9 mouse cellular contexts compared by ENCODE assay signal in the genomic region with DNA sequence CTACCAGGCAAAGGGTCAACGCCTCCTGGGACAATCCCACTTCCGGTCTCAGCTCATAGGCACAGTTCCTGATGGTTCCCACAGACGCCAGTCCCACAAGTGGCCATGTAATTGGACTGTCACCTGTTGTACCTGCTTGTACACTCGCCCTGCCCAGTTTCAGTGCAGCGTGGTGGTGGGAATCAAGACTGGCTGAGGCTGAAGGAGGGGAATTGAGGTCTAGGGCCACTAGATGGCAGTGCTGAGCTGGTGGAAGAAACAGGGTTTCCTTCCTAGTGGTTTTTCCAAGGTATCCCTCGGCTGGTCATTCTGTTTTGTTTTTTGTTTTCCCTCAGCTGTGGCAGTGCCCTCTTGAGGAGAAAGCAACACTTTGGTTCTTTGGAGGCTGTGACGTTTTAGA. TPM values are rescaled to one million over a fixed set of nuclear protein-coding genes. Genes with fewer than 3 reads are reported as not detected.
DNase-seq lines count a peak whose midpoint lies in the region; ATAC-seq and TF ChIP-seq lines count a peak whose summit lies in the region.
"Had no signal": no experiment of that assay in that cellular context is flagged by ENCODE, and none has a peak within 500 bp of the region (broad histone marks: within the 10 kb centered on the region; RNA-seq: fewer than 3 reads in every experiment).

A gene (minus strand): TSS at position 150 of the 400 bp plus-strand sequence.

- no peak within 1 kb of the TSS for H3K4me2 ChIP-seq in forebrain, embryonic 13.5 days
- H3K4me2 ChIP-seq: heart, embryonic 15.5 days had no signal

- H3K4me3 ChIP-seq in ES-E14 (ENCODE audit: insufficient read depth in 1 of 2, low read depth in 1 of 2, low read length in 2 of 2, poor library complexity in 1 of 2, severe bottlenecking in 1 of 2) = no peak within 1 kb of the TSS
- H3K4me3 ChIP-seq in forebrain, embryonic 13.5 days = no peak within 1 kb of the TSS
- H3K4me3 ChIP-seq: heart, embryonic 15.5 days had no signal

- peak; percentile 86 for DNase-seq in ES-E14 (ENCODE audit: low read depth, low spot score)
- DNase-seq in c-Kit-positive CD71-positive TER-119-negative erythroid progenitor cells, embryonic 14.5 days (ENCODE audit: low read depth) = peak; percentile 66
- peak; percentile 80 to 85 for DNase-seq in heart, postnatal 36 days
- DNase-seq in layer of hippocampus, adult 18-20 months (ENCODE audit: low spot score in 2 of 2) = peak; percentile 61 to 86
- DNase-seq in lung, postnatal 14 days = peak; percentile 89
- DNase-seq in retina, embryonic 14.5 days (ENCODE audit: low spot score) = peak; percentile 96
- DNase-seq in thymus, postnatal 4 days = peak; percentile 81

- peaks cover 0 to 1% of the 10 kb centered on the region in 2 experiments; a peak in 1 of 4 replicates for H3K4me1 ChIP-seq in ES-E14 (ENCODE audit: control insufficient read depth in 2 of 2, insufficient read depth in 2 of 2, low read length in 2 of 2, poor library complexity in 1 of 2)
- 0 out of 2 replicates have a peak, but pooled peaks cover 14% of the 10 kb centered on the region for H3K4me1 ChIP-seq in forebrain, embryonic 13.5 days

- H3K36me3 ChIP-seq in ES-E14 (ENCODE audit: control insufficient read depth, insufficient read depth, low read length, poor library complexity, severe bottlenecking) = peaks cover 6% of the 10 kb centered on the region
- H3K36me3 ChIP-seq in forebrain, embryonic 13.5 days (ENCODE audit: poor library complexity, severe bottlenecking) = peaks cover 13% of the 10 kb centered on the region

- H3K27ac ChIP-seq in ES-E14 (ENCODE audit: insufficient read depth, low read depth, low read length, poor library complexity, severe bottlenecking) = no peak within 1 kb of the TSS
- H3K27ac ChIP-seq in forebrain, embryonic 13.5 days = no peak within 1 kb of the TSS
- H3K27ac ChIP-seq: heart, embryonic 15.5 days had no signal

- in situ Hi-C loops in ES-E14 (cut with MboI; ENCODE audit: low sequenced_read_pairs in 2 of 2, unreplicated experiment in 2 of 2) = no loop called here

- peak; percentile 50 for ATAC-seq in forebrain, embryonic 13.5 days

- no peak within 1 kb of the TSS for H3K9ac ChIP-seq in ES-E14 (ENCODE audit: insufficient read depth, low read depth, low read length, poor library complexity, severe bottlenecking)
- H3K9ac ChIP-seq in forebrain, embryonic 13.5 days = no peak within 1 kb of the TSS
- H3K9ac ChIP-seq: heart, embryonic 15.5 days had no signal

- H3K27me3 ChIP-seq in forebrain, embryonic 13.5 days = peaks cover 11% of the 10 kb centered on the region; the same call in 1 of the 2 replicates

- intact Hi-C loops in heart, postnatal 36 days (cut with DNase I) = loop anchor here (1.0 to 10.0 kb wide), 3 partner anchors 93 to 424 kb away; no protein-coding TSS in a partner anchor

- no peaks in the 10 kb centered on the region for H3K9me3 ChIP-seq in ES-E14 (ENCODE audit: control insufficient read depth, insufficient read depth, low read depth, low read length)
- no peaks in the 10 kb centered on the region for H3K9me3 ChIP-seq in forebrain, embryonic 13.5 days (replicated peaks)
- H3K9me3 ChIP-seq: heart, embryonic 15.5 days had no signal

- 15% methylated on average over 7 of the region's 7 CpGs for WGBS in forebrain, embryonic 13.5 days

TF ChIP-seq in ES-E14, 5 proteins besides CTCF, POLR2A, EP300 and RAD21:
- TF ChIP-seq ZC3H11A (IDR thresholded peaks at IDR 0.05; ENCODE audit: borderline replicate concordance, low read depth, low read length) = peak; percentile 22; the same call in 1 of the 2 replicates
- TF ChIP-seq CHD2 (IDR thresholded peaks at IDR 0.05; ENCODE audit: low read depth, low read length) = peak; percentile 18; the same call in 1 of the 2 replicates
- no peak for TF ChIP-seq MAFK (IDR thresholded peaks at IDR 0.05; ENCODE audit: insufficient read depth, low read depth, low read length)

RNA-seq across cellular contexts. Expression of the gene that starts here (rescaled TPM):
- total RNA-seq in ES-E14 (2012; rRNA removed) = 0.36 and 0.42 TPM in 2 replicates
- polyA plus RNA-seq in forebrain, embryonic 13.5 days (2015; fragmentation: Nextera tagmentation; extraction: Ambion mirVana) = not detected in 2 replicates
- under 1 TPM; 0.19 to 0.31 TPM for total RNA-seq in heart, postnatal 36 days (2021)
- 100 to 1,000 TPM; 441 to 481 TPM for total RNA-seq in layer of hippocampus, adult 18-20 months (2021)

Comparison
In these comparisons a context has a peak if more than half of its experiments do, and no peak if none do; other contexts are left out.
1. RNA of the gene that starts here (total RNA-seq): 441 to 481 TPM in layer of hippocampus, adult 18-20 months; 0.36 to 0.42 TPM in ES-E14 and 0.19 to 0.31 TPM in heart, postnatal 36 days; every median in the first group is over 100 times any median in the second.
2. Peak in DNase-seq in ES-E14; RNA of the gene not detected or under 1 TPM.
3. Peak in ATAC-seq in forebrain, embryonic 13.5 days; RNA of the gene not detected or under 1 TPM.
4. Peak in DNase-seq in heart, postnatal 36 days; RNA of the gene not detected or under 1 TPM.
5. Peak in every context shown above with its lines, with median percentiles within 50 percentile points of each other: DNase-seq.